Mouse (Mus musculus): ENCODE measurements around the gene Prss16. TPM values are rescaled to one million over a fixed set of nuclear protein-coding genes. Genes with fewer than 3 reads are reported as not detected.

The Prss16 gene
- polyA plus RNA-seq, 2 experiments = 0.51 to 1.1 TPM

- no peak overlapping the region for H3K27ac ChIP-seq (replicated peaks; ENCODE audit: low read depth, low read length)
- no peaks in the 10 kb centered on the region for H3K4me1 ChIP-seq (ENCODE audit: control insufficient read depth, insufficient read depth, low read length)
- 18% methylated on average over 27 of the region's 27 CpGs for WGBS
- peak; percentile 75 for DNase-seq (ENCODE audit: low spot score)
- peaks cover 62% of the 10 kb centered on the region for H3K27me3 ChIP-seq (ENCODE audit: control insufficient read depth, insufficient read depth, low read length)
- no peak for TF ChIP-seq POLR2A (IDR thresholded peaks at IDR 0.05; ENCODE audit: borderline replicate concordance, extremely low read depth, insufficient read depth, insufficient read length)
- H3K36me3 ChIP-seq (ENCODE audit: control insufficient read depth, insufficient read depth, low read length) = no peaks in the 10 kb centered on the region
- peak; percentile 78 for ATAC-seq (ENCODE audit: low FRiP score, low read depth)
- no peak overlapping the region for H3K4me3 ChIP-seq (replicated peaks; ENCODE audit: low read length)
- H3K4me2 ChIP-seq (replicated peaks; ENCODE audit: low read depth, low read length, severe bottlenecking) = no peak overlapping the region
- H3K9me3 ChIP-seq (ENCODE audit: control insufficient read depth, low read length) = no peaks in the 10 kb centered on the region
- no peak overlapping the region for H3K9ac ChIP-seq (ENCODE audit: low read depth, low read length, severe bottlenecking)
Observed at GRCm38 (mm10) chr13:22015479-22016450, 6.2 kb upstream of the Prss16 start.

DNA sequence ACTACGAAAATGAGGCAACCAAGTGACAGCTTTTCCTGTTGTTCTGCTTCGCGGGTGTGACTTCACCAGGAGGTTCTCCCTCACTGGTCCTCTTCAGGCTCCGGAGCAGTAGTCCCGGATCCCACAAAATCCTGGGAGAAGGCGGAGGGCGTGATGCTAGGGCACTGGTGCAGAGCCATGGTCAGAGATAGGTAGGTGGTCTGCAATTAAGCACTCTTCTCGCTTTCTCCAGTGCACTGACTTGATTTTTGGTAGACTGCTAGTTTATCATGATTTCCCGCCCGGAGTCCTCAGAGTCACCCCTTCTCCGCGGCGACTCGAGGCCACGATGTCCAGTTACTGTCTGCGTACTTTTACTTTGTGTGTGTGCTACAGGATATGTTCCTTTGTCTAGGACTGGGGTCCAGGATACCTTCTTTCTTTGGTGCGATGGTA, 4.9 kb upstream of the Prss16 start:
- Histone ChIP-seq H3K27me3 (ENCODE audit: control insufficient read depth, insufficient read depth, low read length) (peaks cover 67% of the 10 kb centered on the region), H3K36me3 (ENCODE audit: control insufficient read depth, insufficient read depth, low read length) (no peaks in the 10 kb centered on the region), H3K4me3 (replicated peaks; ENCODE audit: low read length) (peak overlapping the region; percentile 14; the same call in 1 of the 2 replicates), H3K9me3 (ENCODE audit: control insufficient read depth, low read length) (no peaks in the 10 kb centered on the region), H3K27ac (replicated peaks; ENCODE audit: low read depth, low read length) (no peak overlapping the region), H3K9ac (ENCODE audit: low read depth, low read length, severe bottlenecking) (no peak overlapping the region), H3K4me2 (replicated peaks; ENCODE audit: low read depth, low read length, severe bottlenecking) (peak overlapping the region; percentile 17; the same call in 1 of the 2 replicates), H3K4me1 (ENCODE audit: control insufficient read depth, insufficient read depth, low read length) (no peaks in the 10 kb centered on the region)
- ATAC-seq (ENCODE audit: low FRiP score, low read depth) = no peak; the same call in 1 of the 2 replicates
- TF ChIP-seq POLR2A (IDR thresholded peaks at IDR 0.05; ENCODE audit: borderline replicate concordance, extremely low read depth, insufficient read depth, insufficient read length) = no peak
- WGBS = 12% methylated on average over 17 of the region's 17 CpGs
- DNase-seq (ENCODE audit: low spot score) = no peak

- Histone ChIP-seq H3K9ac (ENCODE audit: low read depth, low read length, severe bottlenecking) (no peak overlapping the region), H3K4me1 (ENCODE audit: control insufficient read depth, insufficient read depth, low read length) (no peaks in the 10 kb centered on the region), H3K4me2 (replicated peaks; ENCODE audit: low read depth, low read length, severe bottlenecking) (no peak overlapping the region), H3K36me3 (ENCODE audit: control insufficient read depth, insufficient read depth, low read length) (no peaks in the 10 kb centered on the region), H3K27me3 (ENCODE audit: control insufficient read depth, insufficient read depth, low read length) (peaks cover 67% of the 10 kb centered on the region), H3K27ac (replicated peaks; ENCODE audit: low read depth, low read length) (no peak overlapping the region), H3K4me3 (replicated peaks; ENCODE audit: low read length) (no peak overlapping the region), H3K9me3 (ENCODE audit: control insufficient read depth, low read length) (no peaks in the 10 kb centered on the region)
- no peak for TF ChIP-seq POLR2A (IDR thresholded peaks at IDR 0.05; ENCODE audit: borderline replicate concordance, extremely low read depth, insufficient read depth, insufficient read length)
- DNase-seq (ENCODE audit: low spot score) (no peak), ATAC-seq (ENCODE audit: low FRiP score, low read depth) (no peak)
- WGBS = 21% methylated on average over 13 of the region's 13 CpGs
Observed at GRCm38 (mm10) chr13:22013716-22014115, 4.2 kb upstream of the Prss16 start.

DNA sequence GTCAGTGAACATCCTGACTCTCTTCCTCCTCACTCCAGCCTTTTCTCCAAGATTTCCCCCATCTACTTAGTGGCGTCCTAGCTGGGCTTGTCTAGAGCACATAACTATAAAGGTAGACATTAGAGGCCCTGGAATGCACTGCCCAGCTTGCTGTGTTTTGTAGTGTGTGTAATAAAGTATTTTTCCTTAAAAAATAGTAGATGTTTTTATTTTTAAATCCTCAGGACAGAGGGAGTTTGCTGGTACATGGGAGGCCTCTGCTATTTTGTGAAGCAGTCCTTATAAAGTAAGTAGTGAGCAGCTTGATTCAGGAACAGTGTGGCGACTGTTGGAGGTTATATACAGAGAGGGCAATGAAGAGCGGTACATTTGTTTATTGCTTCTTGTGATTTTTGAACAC, 835 bp downstream of the Prss16 start:
- no peak for TF ChIP-seq POLR2A (IDR thresholded peaks at IDR 0.05; ENCODE audit: borderline replicate concordance, extremely low read depth, insufficient read depth, insufficient read length)
- 82% methylated on average over 3 of the region's 3 CpGs for WGBS
- ATAC-seq (ENCODE audit: low FRiP score, low read depth) = no peak
- H3K4me2 ChIP-seq (replicated peaks; ENCODE audit: low read depth, low read length, severe bottlenecking) = no peak overlapping the region
- H3K4me3 ChIP-seq (replicated peaks; ENCODE audit: low read length) = no peak overlapping the region
- no peaks in the 10 kb centered on the region for H3K36me3 ChIP-seq (ENCODE audit: control insufficient read depth, insufficient read depth, low read length)
- H3K9me3 ChIP-seq (ENCODE audit: control insufficient read depth, low read length) = no peaks in the 10 kb centered on the region
- peaks cover 91% of the 10 kb centered on the region for H3K27me3 ChIP-seq (ENCODE audit: control insufficient read depth, insufficient read depth, low read length)
- H3K4me1 ChIP-seq (ENCODE audit: control insufficient read depth, insufficient read depth, low read length) = peaks cover 9% of the 10 kb centered on the region; the same call in 1 of the 2 replicates
- H3K9ac ChIP-seq (ENCODE audit: low read depth, low read length, severe bottlenecking) = no peak overlapping the region
- no peak for DNase-seq (ENCODE audit: low spot score)
- H3K27ac ChIP-seq (replicated peaks; ENCODE audit: low read depth, low read length) = no peak overlapping the region

- Histone ChIP-seq H3K4me1 (ENCODE audit: control insufficient read depth, insufficient read depth, low read length) (peaks cover 9% of the 10 kb centered on the region; the same call in 1 of the 2 replicates), H3K4me2 (replicated peaks; ENCODE audit: low read depth, low read length, severe bottlenecking) (no peak overlapping the region), H3K4me3 (replicated peaks; ENCODE audit: low read length) (no peak overlapping the region), H3K27ac (replicated peaks; ENCODE audit: low read depth, low read length) (no peak overlapping the region), H3K9ac (ENCODE audit: low read depth, low read length, severe bottlenecking) (no peak overlapping the region), H3K36me3 (ENCODE audit: control insufficient read depth, insufficient read depth, low read length) (no peaks in the 10 kb centered on the region), H3K27me3 (ENCODE audit: control insufficient read depth, insufficient read depth, low read length) (peaks cover 93% of the 10 kb centered on the region), H3K9me3 (ENCODE audit: control insufficient read depth, low read length) (no peaks in the 10 kb centered on the region)
- TF ChIP-seq POLR2A (IDR thresholded peaks at IDR 0.05; ENCODE audit: borderline replicate concordance, extremely low read depth, insufficient read depth, insufficient read length) = no peak
- no peak for DNase-seq (ENCODE audit: low spot score)
- WGBS = 56% methylated on average over 7 of the region's 7 CpGs
- ATAC-seq (ENCODE audit: low FRiP score, low read depth) = no peak
Observed at GRCm38 (mm10) chr13:22007872-22008271, 1.7 kb downstream of the Prss16 start.
